Mouse (Mus musculus): Measurements from ENCODE around the gene Suox. TPM values are rescaled to one million over a fixed set of nuclear protein-coding genes. Genes with fewer than 3 reads are reported as not detected.
"Not testable (repeated sequence)": the region's sequence is repeated elsewhere in the genome, so short reads cannot be mapped to it uniquely, and the experiment has no call there.

The Suox gene
- 18.9 and 21.8 TPM in 2 replicates for polyA plus RNA-seq (2015; fragmentation: Nextera tagmentation; extraction: Ambion mirVana)

- Histone ChIP-seq H3K4me1 (peaks cover 16% of the 10 kb centered on the region), H3K4me3 (peak within 1 kb of the TSS; percentile 65), H3K27ac (peak within 1 kb of the TSS; percentile 34), H3K4me2 (peak within 1 kb of the TSS; percentile 92), H3K27me3 (no peaks in the 10 kb centered on the region), H3K9ac (peak within 1 kb of the TSS; percentile 77), H3K9me3 (no peaks in the 10 kb centered on the region), H3K36me3 (peaks cover 16% of the 10 kb centered on the region)
- peak; percentile 86 for ATAC-seq (ENCODE audit: insufficient number of reproducible peaks, insufficient read depth, low FRiP score, low TSS enrichment, low read depth)
- WGBS: under 1% methylated on average over 60 of the region's 60 CpGs
These were observed at the start of gene Suox for GRCm38 (mm10) chr10:128673763-128674468. Gene Suox, minus strand, starts transcription at chr10:128674073.

- 86% methylated on average over 19 of the region's 19 CpGs for WGBS
- H3K9ac ChIP-seq: no peak overlapping the region
- H3K36me3 ChIP-seq: peaks cover 18% of the 10 kb centered on the region
- no peak overlapping the region for H3K4me3 ChIP-seq
- no peaks in the 10 kb centered on the region for H3K27me3 ChIP-seq
- H3K4me1 ChIP-seq: no peaks in the 10 kb centered on the region
- H3K27ac ChIP-seq: no peak overlapping the region
- H3K9me3 ChIP-seq: no peaks in the 10 kb centered on the region
- ATAC-seq (ENCODE audit: insufficient number of reproducible peaks, insufficient read depth, low FRiP score, low TSS enrichment, low read depth): no peak
- no peak overlapping the region for H3K4me2 ChIP-seq
These were observed 42.0 kb upstream of the Suox start for GRCm38 (mm10) chr10:128715559-128716537.

GRCm38 (mm10) chr10:128711318-128711717, 37.4 kb upstream of the Suox start:
- not testable (repeated sequence) for H3K27me3 ChIP-seq; ATAC-seq (ENCODE audit: insufficient number of reproducible peaks, insufficient read depth, low FRiP score, low TSS enrichment, low read depth); H3K27ac ChIP-seq; H3K4me3 ChIP-seq; H3K4me1 ChIP-seq; H3K36me3 ChIP-seq; H3K9me3 ChIP-seq; H3K4me2 ChIP-seq; H3K9ac ChIP-seq
- 93% methylated on average over 7 of the region's 7 CpGs for WGBS

- Histone ChIP-seq H3K9me3 (no peaks in the 10 kb centered on the region), H3K4me1 (peaks cover 16% of the 10 kb centered on the region), H3K9ac (peak overlapping the region; percentile 89), H3K27ac (peak overlapping the region; percentile 97), H3K4me2 (peak overlapping the region; percentile 84), H3K36me3 (peaks cover 26% of the 10 kb centered on the region), H3K4me3 (peak overlapping the region; percentile 85), H3K27me3 (no peaks in the 10 kb centered on the region)
- 7% methylated on average over 11 of the region's 11 CpGs for WGBS
- ATAC-seq (ENCODE audit: insufficient number of reproducible peaks, insufficient read depth, low FRiP score, low TSS enrichment, low read depth): no peak
These were observed 31.4 kb upstream of the Suox start for GRCm38 (mm10) chr10:128705317-128705693.

GRCm38 (mm10) chr10:128704491-128705316, 30.8 kb upstream of the Suox start, which contains the start of gene Cdk2:
Gene Cdk2, minus strand, starts transcription at chr10:128705031.
- Histone ChIP-seq H3K27ac (peak within 1 kb of the TSS; percentile 97), H3K27me3 (no peaks in the 10 kb centered on the region), H3K4me2 (peak within 1 kb of the TSS; percentile 84), H3K9ac (peak within 1 kb of the TSS; percentile 89), H3K9me3 (no peaks in the 10 kb centered on the region), H3K36me3 (peaks cover 32% of the 10 kb centered on the region), H3K4me1 (peaks cover 16% of the 10 kb centered on the region), H3K4me3 (peak within 1 kb of the TSS; percentile 85)
- WGBS: 0% methylated on average over 61 of the region's 62 CpGs
- ATAC-seq (ENCODE audit: insufficient number of reproducible peaks, insufficient read depth, low FRiP score, low TSS enrichment, low read depth): peak; percentile 91

- peaks cover 16% of the 10 kb centered on the region for H3K4me1 ChIP-seq
- peak within 1 kb of the TSS; percentile 97 for H3K27ac ChIP-seq
- peak within 1 kb of the TSS; percentile 84 for H3K4me2 ChIP-seq
- H3K27me3 ChIP-seq: no peaks in the 10 kb centered on the region
- H3K36me3 ChIP-seq: peaks cover 40% of the 10 kb centered on the region
- no peaks in the 10 kb centered on the region for H3K9me3 ChIP-seq
- ATAC-seq (ENCODE audit: insufficient number of reproducible peaks, insufficient read depth, low FRiP score, low TSS enrichment, low read depth): no peak
- 8% methylated on average over 4 of the region's 4 CpGs for WGBS
- H3K9ac ChIP-seq: peak within 1 kb of the TSS; percentile 89
- H3K4me3 ChIP-seq: peak within 1 kb of the TSS; percentile 85
These were observed 30.0 kb upstream of the Suox start, which contains the start of gene Pmel for GRCm38 (mm10) chr10:128703895-128704294. Gene Pmel, plus strand, starts transcription at chr10:128704195.

GRCm38 (mm10) chr10:128702328-128703007, 28.6 kb upstream of the Suox start:
- Histone ChIP-seq H3K27ac (no peak overlapping the region), H3K4me3 (no peak overlapping the region), H3K4me2 (no peak overlapping the region), H3K4me1 (peaks cover 16% of the 10 kb centered on the region), H3K9ac (no peak overlapping the region; the same call in 1 of the 2 replicates), H3K36me3 (peaks cover 49% of the 10 kb centered on the region), H3K9me3 (no peaks in the 10 kb centered on the region), H3K27me3 (no peaks in the 10 kb centered on the region)
- 77% methylated on average over 6 of the region's 6 CpGs for whole genome bisulfite sequencing
- no peak for ATAC-seq (ENCODE audit: insufficient number of reproducible peaks, insufficient read depth, low FRiP score, low TSS enrichment, low read depth)

- no peak overlapping the region for H3K9ac ChIP-seq
- H3K9me3 ChIP-seq: no peaks in the 10 kb centered on the region
- ATAC-seq (ENCODE audit: insufficient number of reproducible peaks, insufficient read depth, low FRiP score, low TSS enrichment, low read depth): no peak
- peaks cover 16% of the 10 kb centered on the region for H3K4me1 ChIP-seq
- H3K27me3 ChIP-seq: no peaks in the 10 kb centered on the region
- WGBS: 88% methylated on average over 5 of the region's 5 CpGs
- H3K27ac ChIP-seq: no peak overlapping the region
- H3K4me2 ChIP-seq: no peak overlapping the region
- no peak overlapping the region for H3K4me3 ChIP-seq
- H3K36me3 ChIP-seq: peaks cover 49% of the 10 kb centered on the region
These were observed 26.8 kb upstream of the Suox start for GRCm38 (mm10) chr10:128700712-128701111.

- WGBS: 74% methylated on average over 11 of the region's 11 CpGs
- H3K4me3 ChIP-seq: no peak overlapping the region
- ATAC-seq (ENCODE audit: insufficient number of reproducible peaks, insufficient read depth, low FRiP score, low TSS enrichment, low read depth): no peak
- H3K4me2 ChIP-seq: no peak overlapping the region
- no peak overlapping the region for H3K9ac ChIP-seq
- peaks cover 23% of the 10 kb centered on the region for H3K4me1 ChIP-seq
- H3K27ac ChIP-seq: no peak overlapping the region
- no peaks in the 10 kb centered on the region for H3K27me3 ChIP-seq
- no peaks in the 10 kb centered on the region for H3K9me3 ChIP-seq
- H3K36me3 ChIP-seq: peaks cover 49% of the 10 kb centered on the region
These were observed 25.7 kb upstream of the Suox start for GRCm38 (mm10) chr10:128699611-128700010.

GRCm38 (mm10) chr10:128699006-128699405, 25.1 kb upstream of the Suox start:
- H3K4me1 ChIP-seq: peaks cover 26% of the 10 kb centered on the region
- no peak overlapping the region for H3K4me3 ChIP-seq
- H3K4me2 ChIP-seq: no peak overlapping the region
- ATAC-seq (ENCODE audit: insufficient number of reproducible peaks, insufficient read depth, low FRiP score, low TSS enrichment, low read depth): no peak
- H3K27ac ChIP-seq: no peak overlapping the region
- no peaks in the 10 kb centered on the region for H3K27me3 ChIP-seq
- no peak overlapping the region for H3K9ac ChIP-seq
- 84% methylated on average over 5 of the region's 5 CpGs for WGBS
- H3K9me3 ChIP-seq: no peaks in the 10 kb centered on the region
- peaks cover 49% of the 10 kb centered on the region for H3K36me3 ChIP-seq
